Mouse (Mus musculus): ENCODE results near the gene Dennd4a.

Dennd4a gene

GRCm38 (mm10) chr9:64790673-64791660, 20.2 kb upstream of the Dennd4a start:
- DNase-seq (ENCODE audit: low read depth): no peak

DNA sequence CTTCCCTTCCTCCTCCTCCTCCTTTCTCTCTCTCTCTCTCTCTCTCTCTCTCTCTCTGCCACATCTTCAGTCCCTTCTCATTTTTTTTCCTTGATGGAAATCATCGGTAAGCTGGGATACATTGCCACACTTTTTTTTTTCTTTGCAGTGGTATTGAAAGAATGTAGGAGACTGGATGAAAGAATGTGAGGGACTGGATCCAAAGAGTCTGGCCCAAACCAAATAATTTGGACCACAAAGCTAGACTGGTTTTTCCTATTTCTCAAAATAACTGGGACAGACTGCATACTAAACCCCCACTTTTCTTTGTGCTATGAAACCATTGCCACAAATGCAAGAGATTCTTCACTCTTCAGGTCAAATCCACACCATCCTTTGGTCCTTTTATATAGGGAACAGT, 19.5 kb upstream of the Dennd4a start:
- no peak for DNase-seq (ENCODE audit: low read depth)

DNA sequence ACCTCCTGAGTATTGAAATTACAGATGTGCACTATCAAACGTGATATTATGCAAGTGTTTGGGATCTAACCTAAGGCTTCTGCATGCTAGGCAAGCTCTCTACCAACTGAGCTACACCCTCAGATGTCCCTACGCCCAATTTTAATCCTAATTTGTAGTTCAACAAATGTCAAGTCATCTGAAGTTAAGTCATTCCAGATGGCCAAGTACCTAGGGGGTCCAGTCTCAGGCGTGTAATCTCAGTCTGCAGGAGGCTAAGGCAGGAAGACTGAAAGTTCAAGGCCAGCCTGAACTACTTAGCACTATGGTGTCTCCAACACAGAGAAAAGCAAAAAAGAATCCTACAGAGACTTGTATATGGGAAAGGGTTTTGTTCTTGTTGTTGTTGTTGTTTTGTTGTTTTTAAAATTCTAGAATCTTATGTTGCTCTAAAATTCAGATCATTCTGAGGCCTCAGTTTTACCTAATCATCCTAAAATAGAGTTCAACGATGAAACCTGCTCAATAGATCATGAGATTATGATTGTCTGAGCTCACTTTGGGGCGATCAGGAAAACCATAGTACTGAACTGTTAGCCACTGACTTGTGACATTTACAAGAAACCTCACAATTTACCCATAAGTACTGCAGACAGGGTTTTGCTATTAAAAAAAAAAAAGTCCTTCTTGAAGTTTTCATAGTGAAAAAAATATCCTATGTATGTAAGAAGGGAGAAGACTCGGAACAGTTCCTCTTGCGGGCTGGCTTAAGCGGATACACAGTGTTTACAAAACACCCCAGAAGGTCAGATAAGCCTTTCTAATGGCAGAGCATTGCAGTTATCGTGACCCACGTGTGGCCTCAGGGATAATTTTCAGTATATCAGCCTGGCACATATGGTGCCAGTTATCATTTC, 18.5 kb upstream of the Dennd4a start:
- DNase-seq (ENCODE audit: low read depth): no peak

DNA sequence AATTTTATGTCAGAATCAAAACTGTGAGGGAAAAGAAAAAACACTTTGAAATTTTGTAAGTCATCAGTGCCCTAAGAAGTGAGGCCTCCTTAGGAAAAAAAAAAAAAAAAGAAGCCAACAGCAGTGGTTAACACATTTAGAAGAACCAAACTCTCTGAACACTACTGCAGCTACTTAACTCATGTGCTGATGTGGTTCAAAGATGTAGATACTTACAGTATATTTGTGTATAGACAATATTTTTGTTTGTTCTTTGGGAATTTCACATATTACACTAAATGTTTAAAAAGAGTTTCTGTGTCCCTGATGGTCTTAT, 17.9 kb upstream of the Dennd4a start:
- DNase-seq (ENCODE audit: low read depth): no peak

DNA sequence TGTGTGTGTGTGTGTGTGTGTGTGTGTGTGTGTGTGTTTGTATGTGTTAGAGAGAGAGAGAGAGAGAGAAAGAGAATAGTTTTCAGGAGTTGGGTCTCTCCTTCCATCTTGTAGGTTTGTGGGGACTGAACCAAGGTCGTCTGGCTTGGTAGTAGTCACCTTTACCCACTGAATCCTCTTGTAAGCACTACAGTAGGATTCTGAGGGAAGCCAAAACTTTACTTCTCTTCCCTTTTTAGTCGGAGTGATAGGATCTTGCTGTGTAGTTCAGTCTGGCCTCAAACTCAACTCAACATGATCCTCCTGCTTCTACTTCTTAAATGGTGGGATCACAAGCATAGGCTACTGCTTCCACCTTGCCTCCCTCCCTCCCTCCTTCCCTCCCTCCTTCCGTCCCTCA, 17.3 kb upstream of the Dennd4a start:
- no peak for DNase-seq (ENCODE audit: low read depth)

DNA sequence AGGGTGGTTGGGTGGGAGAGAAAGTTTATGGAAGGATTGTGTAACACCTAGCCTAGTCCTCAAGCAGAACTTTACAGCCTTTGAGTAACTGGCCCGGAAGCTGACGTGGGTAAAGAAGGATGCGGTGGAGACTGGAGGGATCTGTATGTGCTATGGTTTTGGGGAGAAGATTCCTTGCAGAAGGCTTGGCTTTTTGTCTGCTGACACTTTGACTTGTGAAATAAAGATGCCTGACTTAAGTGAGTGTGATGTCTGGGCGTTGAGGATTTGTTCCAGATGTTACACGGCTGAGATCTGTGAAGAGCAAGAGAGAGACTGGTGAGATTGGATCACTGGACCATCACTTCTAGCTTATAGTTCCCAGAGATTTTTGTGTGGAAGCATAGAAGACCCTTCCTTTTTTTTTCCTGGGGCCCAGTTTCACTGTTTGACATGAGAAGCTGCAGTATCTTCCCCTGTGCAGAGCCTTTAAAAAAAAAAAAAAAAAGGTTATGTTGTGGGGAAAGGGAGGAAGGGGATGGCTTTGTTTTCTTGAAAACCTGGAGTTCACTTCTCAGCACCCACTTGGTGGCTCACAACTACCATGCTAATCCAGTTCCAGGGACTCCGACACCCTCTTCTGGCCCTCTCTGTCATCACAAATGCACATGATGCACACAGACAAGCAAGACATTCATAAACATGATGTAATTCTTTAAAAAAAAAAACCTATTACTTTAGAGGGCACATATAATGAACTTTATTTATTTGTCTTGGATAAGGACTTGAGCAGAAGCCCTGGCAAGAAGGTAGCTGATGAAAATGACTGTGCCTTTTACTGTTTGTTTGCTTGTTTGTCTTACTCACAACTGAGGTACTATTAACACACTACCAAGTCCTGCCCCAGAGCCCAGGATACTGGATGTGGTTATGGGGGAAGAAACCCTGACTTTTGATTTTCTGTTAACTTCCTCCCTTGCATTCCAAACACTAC, 16.4 kb upstream of the Dennd4a start:
- DNase-seq (ENCODE audit: low read depth): no peak

- DNase-seq (ENCODE audit: low read depth): no peak
Observed at GRCm38 (mm10) chr9:64795846-64796615, 15.1 kb upstream of the Dennd4a start.

DNA sequence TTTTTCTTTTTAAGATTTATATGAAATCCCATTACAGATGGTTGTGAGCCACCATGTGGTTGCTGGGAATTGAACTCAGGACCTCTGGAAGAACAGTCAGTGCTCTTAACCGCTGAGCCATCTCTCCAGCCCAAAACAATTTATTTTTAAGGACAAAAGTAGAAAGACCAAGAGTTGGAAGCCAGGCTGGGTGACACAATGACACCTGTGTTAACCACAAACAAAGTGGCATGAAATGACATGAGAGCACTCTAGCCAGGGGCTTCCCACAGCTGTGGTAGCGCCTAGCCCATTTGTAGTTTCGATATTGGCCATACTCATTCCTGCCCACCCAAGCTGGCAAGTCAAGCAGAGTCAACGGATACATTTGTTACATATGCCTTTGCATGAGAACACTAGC, 13.7 kb upstream of the Dennd4a start:
- no peak for DNase-seq (ENCODE audit: low read depth)

GRCm38 (mm10) chr9:64798099-64798498, 13.0 kb upstream of the Dennd4a start:
- no peak for DNase-seq (ENCODE audit: low read depth)

GRCm38 (mm10) chr9:64798859-64799258, 12.3 kb upstream of the Dennd4a start:
- no peak for DNase-seq (ENCODE audit: low read depth)

GRCm38 (mm10) chr9:64799504-64799903, 11.6 kb upstream of the Dennd4a start:
- DNase-seq (ENCODE audit: low read depth): no peak

DNA sequence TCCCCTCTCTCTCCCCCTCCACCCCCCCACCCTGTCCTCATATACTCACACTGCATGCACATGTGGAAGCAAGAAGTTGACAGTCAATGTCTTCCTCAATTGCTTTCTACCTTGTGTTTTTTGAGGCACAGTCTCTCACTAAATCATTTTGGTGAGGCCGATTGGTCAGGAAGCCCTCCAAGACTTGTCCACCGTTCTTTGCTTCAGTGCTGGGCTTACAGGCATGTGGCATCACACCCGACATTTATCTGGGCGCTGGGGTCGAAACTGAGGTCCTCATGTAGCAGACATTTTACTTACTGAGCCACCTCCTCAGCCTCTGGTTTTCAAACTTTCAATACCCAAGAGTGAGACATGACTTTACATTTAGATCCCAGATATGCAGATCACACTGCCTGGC, 8.6 kb upstream of the Dennd4a start:
- no peak for DNase-seq (ENCODE audit: low read depth)

GRCm38 (mm10) chr9:64803373-64804214, 7.5 kb upstream of the Dennd4a start:
- DNase-seq (ENCODE audit: low read depth): no peak

GRCm38 (mm10) chr9:64805875-64806274, 5.3 kb upstream of the Dennd4a start:
- DNase-seq (ENCODE audit: low read depth): no peak

GRCm38 (mm10) chr9:64806335-64807060, 4.6 kb upstream of the Dennd4a start:
- DNase-seq (ENCODE audit: low read depth): no peak

- DNase-seq (ENCODE audit: low read depth): no peak
Observed at GRCm38 (mm10) chr9:64807061-64807808, 3.9 kb upstream of the Dennd4a start.

GRCm38 (mm10) chr9:64809851-64810250, 1.3 kb upstream of the Dennd4a start:
- no peak for DNase-seq (ENCODE audit: low read depth)
